Mouse (Mus musculus): ENCODE data around the gene Akr1c19.
"Not testable (repeated sequence)": the region's sequence is repeated elsewhere in the genome, so short reads cannot be mapped to it uniquely, and the experiment has no call there.

The Akr1c19 gene

DNA sequence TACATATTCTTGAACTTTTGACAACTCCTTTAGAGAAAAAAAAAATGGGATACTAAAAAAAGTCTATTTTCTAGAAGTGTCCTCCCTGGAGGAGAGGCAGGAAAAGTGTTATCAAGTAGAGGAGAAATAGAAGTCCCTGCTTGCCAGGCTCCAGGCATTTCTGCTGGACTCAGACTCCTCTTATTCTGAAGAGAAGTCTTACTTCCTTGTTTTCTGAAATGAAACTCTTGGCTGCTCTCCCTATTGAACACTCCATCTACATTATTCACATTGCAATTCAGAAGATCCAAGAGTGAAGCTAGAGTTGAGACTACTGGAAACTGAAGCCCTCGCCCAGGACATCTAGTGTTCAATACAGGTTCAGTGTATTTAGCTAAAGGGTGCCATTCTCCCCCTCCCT, at the start of gene Akr1c19:
TSS of gene Akr1c19 (plus strand) at position 260 of the 400 bp plus-strand sequence.
- no peak for DNase-seq (ENCODE audit: low read depth, low spot score)

DNA sequence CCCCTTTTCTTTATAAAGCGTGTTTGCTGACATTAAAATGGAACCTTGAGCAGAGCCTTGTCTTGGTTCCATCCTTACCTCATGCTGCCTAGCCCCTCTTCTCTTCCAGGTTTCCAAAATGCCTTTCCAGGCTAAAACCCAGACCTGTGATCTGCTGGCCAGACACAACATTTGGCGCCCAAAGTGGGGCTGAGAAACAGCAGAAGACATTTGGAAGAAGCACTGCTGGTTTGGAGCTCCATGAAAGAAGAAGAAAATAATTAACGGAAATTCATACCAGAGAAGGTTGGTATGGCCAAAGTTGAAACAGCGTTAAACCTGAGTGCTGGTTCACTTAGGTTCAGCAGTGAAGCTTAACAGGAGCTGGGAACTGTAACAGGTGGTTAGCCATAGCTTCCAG, 47.2 kb upstream of the Akr1c19 start:
- DNase-seq (ENCODE audit: low read depth, low spot score) = not testable (repeated sequence)

DNA sequence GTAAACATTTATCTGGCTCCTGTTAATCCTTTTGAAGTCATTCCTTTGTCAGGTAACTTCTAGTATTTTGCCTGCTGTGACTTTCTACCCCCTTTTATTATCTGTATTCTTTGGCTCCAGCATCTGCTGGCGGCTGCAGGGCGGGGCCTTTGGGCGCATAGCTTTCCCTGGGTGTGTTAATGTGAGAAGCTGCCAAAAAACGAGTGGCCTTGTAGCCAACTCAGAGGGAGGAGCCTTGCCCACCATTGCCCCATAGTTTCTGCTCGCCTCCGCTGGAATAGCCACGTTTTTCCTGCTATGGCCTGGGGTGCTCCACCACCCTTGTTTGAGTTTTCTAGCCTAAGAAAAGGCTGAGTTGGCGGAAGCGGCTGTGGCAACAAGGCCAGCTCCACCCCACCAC, 45.4 kb upstream of the Akr1c19 start:
- no peak for DNase-seq (ENCODE audit: low read depth, low spot score)

DNA sequence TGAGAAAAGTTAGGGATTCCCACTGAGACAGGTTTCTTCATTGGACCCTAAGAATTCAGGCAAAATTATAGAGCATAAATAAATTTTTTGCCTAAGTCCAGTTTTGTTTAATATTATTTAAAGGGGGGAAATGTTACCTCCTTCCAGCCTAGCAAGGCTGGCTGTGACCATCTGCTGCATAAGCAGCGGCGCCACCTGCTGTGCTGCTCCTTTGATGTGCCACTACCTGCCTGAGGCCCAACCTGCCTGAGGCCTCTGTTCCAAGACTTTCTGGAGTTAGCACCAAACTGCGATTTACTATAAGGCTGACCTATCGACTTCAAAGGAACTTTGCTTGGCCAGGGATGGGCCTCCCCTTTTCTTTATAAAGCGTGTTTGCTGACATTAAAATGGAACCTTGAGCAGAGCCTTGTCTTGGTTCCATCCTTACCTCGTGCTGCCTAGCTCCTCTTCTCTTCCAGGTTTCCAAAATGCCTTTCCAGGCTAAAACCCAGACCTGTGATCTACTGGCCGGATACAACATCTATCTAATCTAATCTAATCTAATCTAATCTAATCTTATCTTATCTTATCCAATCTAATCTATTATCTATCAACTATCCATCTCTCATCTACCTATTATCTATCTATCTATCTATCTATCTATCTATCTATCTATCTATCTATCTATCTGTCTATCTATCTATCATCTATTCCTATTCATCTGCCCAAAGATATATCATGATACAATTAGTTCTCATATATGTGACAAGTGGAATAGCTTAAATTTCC, 41.7 kb upstream of the Akr1c19 start:
- DNase-seq (ENCODE audit: low read depth, low spot score) = peak; percentile 28

DNA sequence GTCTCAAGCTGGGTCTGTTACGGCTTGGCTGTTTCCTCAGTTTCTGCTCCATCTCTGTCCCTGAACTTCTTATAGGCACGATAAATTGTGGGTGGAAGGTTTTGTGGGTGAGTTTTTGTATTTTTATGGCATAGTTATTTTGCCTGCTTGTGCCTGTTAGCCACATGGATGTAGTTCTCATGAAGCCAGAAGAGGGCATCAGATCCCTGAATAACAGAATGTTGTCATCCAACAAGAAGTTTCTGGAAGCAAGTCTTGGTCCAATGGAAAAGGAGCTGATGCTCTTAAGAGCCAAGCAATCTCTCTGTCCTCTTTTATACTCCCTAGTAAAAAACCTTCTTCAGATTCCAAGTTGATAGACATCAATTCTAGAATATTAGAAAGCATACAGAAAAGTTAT, 40.3 kb upstream of the Akr1c19 start:
- peak; percentile 60 for DNase-seq (ENCODE audit: low read depth, low spot score)

DNA sequence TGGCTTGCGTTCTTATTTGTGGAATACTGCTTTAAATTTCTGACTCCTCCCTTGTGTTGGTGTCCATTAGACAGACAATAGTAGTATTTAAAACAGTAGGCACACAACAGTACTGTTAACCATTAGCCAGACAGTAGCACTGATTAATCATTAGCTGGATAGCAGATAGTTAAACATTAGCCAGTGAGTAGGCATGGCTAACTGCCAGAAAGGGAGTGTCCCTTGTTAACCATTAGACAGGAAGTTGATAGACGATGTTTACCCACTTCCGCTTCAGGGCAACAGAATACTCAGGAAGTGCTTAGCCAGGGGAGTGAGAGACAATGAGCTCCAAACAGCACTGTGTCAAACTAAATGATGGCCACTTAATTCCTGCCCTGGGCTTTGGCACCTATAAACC, 37.6 kb upstream of the Akr1c19 start, which contains the start of gene Akr1c13:
TSS of gene Akr1c13 (plus strand) at position 247 of the 400 bp plus-strand sequence.
- DNase-seq (ENCODE audit: low read depth, low spot score) = peak; percentile 40

DNA sequence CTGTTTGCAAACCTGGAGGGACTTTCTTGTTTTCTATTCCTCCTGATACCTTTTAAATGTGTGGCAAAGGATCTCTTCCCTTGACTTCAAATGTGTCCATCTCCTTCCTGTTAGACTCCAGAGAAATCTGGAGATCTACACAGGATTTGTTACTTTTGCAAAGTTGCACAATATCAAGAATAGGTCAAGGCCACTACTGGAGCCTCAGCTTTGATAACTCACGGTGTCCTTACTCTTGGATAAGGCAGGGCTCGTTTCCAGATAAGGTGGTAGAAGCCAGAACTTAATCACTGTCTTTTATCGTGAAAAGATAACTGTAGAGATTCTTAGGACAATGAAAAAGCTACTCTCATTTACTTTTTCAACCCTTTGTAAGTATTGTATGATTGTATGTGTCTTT, 36.0 kb upstream of the Akr1c19 start:
- DNase-seq (ENCODE audit: low read depth, low spot score) = no peak

DNA sequence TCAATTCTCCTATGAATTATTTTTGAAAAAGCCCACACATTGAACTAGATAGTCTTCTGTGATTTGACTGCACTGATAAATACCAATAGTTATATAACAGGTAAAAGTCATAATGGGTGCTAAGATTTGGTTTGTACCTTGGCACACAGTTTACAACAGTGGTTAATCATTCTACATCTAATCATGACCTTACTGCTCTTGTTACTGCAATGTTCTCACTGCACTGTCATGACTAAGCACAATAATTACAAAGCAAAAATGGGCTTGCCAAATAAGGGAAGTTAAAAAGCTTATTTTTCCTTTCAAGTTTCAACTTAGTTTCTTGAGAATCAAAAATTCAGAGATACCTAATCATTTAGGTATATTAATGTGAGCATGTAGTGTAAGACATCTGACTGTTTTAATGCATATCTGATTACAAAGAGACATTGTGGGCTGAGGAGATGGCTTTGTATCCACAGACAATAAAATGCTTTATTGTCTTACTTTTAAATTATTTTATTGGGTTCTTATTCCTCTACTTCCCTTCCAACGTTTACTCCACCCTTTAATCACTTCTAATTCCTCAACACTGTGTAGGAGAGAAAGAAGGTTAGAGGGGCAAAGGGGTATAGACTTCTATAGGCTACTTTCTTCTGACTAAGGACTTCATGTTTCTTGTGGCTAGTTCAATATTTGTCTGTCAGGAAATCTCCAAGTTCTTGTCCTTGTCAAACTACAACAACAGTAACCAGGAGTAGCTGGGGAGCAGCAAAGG, 22.2 kb upstream of the Akr1c19 start:
- no peak for DNase-seq (ENCODE audit: low read depth, low spot score)

DNA sequence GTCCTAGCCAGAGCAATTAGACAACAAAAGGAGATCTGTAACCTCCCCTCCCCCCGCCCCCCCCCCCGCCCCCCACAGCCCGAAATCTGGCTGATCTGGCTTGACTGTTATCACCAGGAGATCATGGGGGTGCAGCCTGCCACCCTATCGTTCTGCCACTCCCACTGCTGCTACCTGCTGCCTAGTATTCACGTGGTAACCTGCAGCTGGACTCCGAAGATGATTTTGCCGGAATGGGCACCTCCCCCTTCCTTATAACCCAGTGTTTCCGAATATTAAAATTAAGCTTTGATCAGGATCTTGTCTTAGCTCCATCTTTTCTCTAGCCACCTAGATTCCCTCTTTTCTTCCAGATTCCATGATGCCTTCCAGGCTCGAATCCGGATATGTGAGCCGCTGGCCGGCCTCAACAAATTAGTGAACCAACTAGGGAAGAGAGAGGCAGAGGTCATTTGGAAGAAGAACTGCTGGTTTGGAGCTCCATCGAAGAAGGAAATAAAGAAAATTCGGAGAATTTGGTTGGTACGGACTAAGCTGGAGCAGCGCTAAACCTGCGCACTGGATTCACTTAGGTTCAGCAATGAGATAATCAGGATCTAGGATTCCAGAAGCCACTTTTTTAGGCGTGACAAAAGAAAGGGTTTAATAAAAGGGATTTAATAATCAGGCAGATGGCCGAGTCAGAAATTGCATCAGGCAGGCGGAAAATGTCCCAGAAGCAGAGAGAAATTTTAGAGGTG, 16.8 kb upstream of the Akr1c19 start:
- no peak for DNase-seq (ENCODE audit: low read depth, low spot score)

DNA sequence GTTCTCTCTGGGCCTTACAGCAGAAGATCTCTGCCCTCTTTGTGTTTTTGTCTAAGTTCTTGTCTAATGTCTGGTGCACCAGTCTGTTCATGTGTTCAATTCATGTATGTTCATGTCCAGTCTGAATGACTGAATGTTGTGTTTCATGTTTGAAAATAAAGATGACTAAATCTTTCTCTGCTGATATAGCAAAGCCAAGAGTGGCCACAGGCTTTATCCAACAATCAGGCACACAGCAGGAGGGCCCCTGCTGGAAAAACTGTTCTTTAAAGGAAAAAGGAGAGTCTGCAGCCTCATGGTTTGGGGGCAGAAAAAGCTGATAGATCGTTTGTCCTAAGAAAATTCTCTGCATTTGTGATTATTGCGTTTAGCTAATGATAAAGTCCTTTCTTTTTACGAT, 16.2 kb upstream of the Akr1c19 start:
- no peak for DNase-seq (ENCODE audit: low read depth, low spot score)

DNA sequence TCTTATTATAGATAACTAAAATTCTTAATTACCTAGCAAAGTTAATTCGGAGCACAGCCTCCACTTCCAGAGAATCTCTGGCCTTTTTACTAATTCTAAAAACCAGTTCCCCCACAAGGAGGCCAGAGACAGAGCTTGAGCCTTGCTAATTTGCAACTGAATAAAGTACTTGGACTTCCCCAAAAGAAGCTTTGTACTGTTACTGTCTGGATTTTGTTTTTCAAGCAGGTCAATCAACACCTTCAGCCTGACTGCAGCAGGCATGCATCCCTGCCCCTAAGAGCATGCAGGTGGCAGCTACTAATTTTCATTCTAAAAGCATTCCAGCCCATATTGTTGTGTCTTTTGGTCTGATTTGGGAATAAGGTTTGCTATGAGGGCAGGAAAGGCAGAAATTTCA, 13.0 kb upstream of the Akr1c19 start:
- not testable (repeated sequence) for DNase-seq (ENCODE audit: low read depth, low spot score)

DNA sequence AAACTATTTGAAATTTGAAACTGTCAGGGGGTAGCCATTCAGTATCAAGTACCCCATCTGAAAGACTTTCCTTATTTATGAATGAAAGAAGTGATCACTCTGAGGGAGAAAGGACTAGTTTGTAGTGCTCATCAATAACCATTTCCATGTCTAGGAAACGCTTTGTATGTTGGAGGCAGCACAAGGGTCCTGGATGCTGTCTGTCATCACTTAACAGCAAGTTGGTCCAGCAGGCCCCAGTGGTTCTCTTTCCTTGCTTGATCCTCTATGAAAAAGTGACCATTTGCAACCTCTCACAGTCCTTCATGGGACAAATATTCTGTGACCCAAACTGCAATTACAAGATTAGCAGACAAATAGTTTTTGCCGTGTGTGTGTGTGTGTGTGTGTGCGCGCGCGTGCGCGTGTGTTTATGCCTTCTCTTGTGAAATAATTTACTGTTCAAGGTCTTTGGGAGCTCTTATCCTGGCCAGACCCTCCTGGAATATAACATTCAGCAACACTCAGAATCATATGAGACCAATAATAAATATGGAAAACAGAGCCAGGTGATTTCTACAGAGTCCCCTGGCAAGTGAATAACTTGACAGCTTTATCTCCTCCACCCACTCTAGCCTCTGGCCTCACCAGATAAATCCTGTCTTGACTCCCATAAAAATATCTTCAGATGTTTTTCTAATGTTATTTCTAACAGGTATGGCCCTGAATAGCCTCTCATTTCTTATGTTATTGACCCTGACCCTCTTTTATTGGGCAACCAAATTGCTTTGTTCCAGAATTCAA, 2.5 kb downstream of the Akr1c19 start:
- no peak for DNase-seq (ENCODE audit: low read depth, low spot score)

DNA sequence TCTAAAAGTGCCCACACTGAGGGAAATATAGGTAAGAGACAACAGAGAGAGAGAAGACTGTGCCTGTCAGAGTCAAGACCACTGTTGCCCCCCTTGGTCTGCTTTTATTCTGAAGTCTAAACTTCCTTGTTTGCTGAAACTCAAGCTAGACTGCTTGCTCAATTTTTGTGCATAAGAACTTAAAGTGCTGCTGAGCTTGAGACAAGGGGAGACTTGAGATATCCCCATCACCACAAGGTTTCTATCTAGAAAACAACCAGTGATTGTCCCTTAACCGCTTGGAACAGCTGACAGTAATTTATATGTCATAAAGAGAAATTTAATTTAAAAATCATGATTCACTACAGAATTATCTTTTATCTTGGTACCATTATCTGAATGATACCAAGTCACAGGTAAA, 4.6 kb downstream of the Akr1c19 start:
- no peak for DNase-seq (ENCODE audit: low read depth, low spot score)

DNA sequence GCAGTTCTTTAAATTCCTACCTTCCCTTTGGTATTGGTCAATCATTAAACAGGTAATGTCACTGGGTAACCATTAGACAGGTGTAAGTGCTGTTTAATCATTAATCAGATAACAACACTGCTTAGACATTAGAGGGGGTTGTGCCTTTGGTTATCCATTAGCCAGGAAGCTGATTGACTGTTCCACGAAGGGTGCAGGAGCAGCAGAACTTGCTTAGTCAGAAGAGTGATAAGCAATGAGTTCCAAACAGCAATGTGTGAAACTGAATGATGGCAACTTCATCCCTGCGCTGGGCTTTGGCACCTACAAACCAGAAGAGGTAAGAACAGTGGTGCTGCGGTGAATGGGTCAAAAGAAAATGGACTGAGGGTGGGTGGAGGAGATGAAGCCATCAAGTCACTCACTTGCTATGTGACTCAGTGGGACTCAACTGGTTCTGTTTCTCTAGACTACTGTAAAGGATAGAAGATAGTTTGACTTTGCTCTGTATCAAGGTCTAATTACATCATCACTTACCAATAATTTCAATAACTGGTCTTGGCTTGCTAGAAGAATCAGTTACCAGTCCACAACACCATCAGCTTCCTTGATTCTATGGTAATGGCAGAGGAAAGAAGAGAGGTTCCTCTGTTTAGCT, 5.2 kb downstream of the Akr1c19 start:
- no peak for DNase-seq (ENCODE audit: low read depth, low spot score)

DNA sequence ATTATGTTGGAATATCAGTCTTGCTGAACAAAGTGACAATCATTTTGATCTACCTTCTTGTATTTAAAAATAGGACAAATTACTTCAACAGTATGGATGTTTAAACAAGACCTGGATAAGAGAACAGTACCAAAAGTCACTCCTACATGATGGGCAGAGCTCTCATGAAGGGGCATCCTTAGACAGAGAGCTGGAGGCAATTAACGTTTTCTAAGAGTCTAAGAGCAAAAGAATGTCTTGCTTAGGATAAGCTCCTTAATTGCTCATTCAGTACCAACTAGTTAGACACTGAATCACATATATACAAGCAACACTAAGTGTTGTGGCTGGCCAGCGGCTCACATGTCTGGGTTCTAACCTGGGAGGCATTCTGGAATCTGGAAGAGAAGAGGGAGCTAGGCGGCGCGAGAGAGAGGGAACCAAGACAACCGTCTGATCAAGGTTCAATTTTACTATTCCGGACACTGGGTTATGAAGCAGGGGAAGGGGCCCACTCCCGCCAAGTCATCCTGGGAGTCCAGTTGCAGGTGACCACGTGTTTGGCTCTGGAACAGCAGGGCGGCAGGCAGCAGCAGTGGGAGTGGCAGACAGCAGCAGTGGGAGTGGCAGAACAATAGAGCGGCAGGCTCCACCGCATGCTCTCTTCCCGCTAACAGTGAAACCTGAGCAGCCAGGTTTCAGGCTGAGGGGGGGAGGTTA, 16.5 kb downstream of the Akr1c19 start:
- DNase-seq (ENCODE audit: low read depth, low spot score) = no peak

DNA sequence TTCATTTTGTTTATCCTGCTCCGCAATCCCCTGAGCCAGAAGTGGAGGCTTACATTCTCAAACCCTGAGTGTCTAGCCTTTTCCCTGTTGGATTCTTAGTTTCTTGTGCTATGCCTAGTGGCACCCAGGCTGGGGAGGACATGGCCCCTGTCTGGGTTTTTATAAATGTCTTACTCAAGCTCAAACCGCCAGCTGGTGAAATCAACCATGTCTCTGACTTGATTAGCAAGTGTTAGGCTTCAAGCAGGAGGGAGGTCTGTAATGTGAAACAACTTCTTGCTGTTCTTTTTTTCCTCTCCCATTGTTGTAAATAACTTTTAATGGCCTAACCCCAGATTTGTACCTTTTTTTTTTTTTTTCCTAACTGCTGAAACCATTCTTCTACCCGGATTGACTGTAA, 20.8 kb downstream of the Akr1c19 start:
- DNase-seq (ENCODE audit: low read depth, low spot score) = no peak

DNA sequence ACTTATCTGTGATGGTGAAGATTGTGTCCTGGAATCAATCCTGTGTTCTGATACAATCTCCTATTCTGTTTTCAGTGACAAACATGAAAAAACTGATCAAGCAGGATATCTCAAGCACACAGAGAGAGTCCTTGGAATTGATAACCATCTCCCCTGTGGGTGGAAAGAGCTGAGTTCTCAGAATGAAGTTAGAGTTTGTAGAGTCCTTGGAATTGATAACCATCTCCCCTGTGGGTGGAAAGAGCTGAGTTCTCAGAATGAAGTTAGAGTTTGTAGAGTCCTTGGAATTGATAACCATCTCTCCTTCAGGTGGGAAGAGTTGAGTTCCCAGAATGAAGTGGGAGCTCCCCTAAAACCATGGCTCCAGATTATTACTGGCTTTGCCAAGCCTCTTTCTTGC, 28.4 kb downstream of the Akr1c19 start:
- not testable (repeated sequence) for DNase-seq (ENCODE audit: low read depth, low spot score)

DNA sequence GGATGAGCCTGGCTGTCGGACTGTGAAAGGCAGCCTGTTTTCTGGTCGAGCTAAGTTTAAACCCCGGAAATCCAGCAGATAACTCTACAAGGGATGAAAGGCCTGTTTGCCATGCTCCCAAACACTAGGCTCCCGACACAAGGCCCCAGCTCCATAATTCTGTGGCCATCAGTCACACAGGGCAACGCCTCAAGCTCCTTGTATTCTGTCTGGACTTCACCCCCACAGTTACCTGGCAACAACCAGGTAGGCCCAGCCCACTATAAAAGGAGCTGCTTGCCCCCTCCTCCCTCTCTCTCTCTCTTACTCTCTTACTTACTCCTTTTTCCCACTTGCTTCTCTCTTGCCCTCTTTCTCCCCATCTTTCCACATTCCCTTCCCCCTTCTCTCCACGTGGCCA, 28.8 kb downstream of the Akr1c19 start:
- DNase-seq (ENCODE audit: low read depth, low spot score) = no peak

DNA sequence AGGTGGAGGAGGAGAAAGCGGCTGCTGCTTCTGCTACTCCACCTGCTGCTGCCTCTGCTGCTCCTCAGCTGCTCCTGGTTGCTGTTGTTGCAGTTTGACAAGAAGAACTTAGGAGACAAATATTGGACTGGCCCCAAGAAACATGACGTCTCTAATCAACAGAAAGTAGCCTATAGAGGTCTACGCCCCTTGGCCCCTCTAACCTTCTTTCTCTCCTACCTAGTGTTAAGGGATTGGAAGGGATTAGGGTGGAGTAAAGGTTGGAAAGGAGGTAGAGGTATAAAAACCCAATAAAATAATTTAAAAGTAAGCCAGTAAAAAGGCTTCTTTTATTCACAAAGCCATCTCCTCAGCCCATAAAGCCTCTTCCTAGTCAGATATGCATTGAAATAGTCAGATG, 36.1 kb downstream of the Akr1c19 start:
- DNase-seq (ENCODE audit: low read depth, low spot score) = no peak

DNA sequence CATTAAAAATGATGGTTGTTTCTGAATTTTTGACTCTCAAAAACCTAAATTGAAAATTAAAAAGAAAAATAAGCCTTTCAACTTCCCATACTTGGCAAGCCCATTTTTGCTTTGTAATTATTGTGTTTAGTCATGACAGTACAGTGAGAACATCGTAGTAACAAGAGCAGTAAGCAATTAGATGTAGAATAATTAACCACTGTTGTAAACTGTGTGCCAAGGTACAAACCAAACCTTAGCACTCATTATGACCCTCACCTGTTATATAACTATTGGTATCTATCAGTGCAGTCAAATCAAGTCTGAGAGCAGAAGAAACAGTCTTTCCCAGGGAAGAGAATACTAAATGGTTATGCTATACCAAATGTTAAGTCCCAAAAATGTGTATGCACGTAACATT, 36.5 kb downstream of the Akr1c19 start:
- DNase-seq (ENCODE audit: low read depth, low spot score) = no peak
